Mouse (Mus musculus) olfactory bulb, adult 2 months (tissue): ENCODE measurements at regions not wholly inside any gene's neighbourhood (a gene's known extent, or its start where the extent isn't known, plus 50 kb on each side); places are given as distances from the start of the nearest gene placed in this dataset.

ENCODE experiments used
- H3K27ac ChIP-seq: fragments of 200-500 bp; 2 replicates; pipeline ENCODE4 v1.5.1; 2012; ENCODE audit warnings: low read depth, low read length; ENCODE audit not compliant: insufficient read depth
- H3K4me1 ChIP-seq: fragments of 200-500 bp; 2 replicates; pipeline ENCODE4 v1.6.1; 2012; ENCODE audit warnings: low read length; ENCODE audit not compliant: control insufficient read depth, insufficient read depth
- H3K4me3 ChIP-seq: fragments of 200-500 bp; 2 replicates; pipeline ENCODE4 v1.5.1; 2012; ENCODE audit warnings: mild to moderate bottlenecking, low read depth, low read length, moderate library complexity; ENCODE audit not compliant: insufficient read depth
- CTCF ChIP-seq: fragments of 200-500 bp; IDR thresholded peaks from 2 replicates; pipeline ENCODE4 v1.5.1; 2012; ENCODE audit warnings: low read depth, mild to moderate bottlenecking, low read length, moderate library complexity; ENCODE audit not compliant: insufficient read depth
- POLR2A ChIP-seq: fragments of 200-500 bp; IDR thresholded peaks from 2 replicates; pipeline ENCODE4 v1.6.1; 2012; ENCODE audit warnings: mild to moderate bottlenecking, low read depth, low read length, moderate library complexity; ENCODE audit not compliant: insufficient read depth
- WGBS: fragments of 180-500 bp; shearing (Covaris S2); methylation state at CpG from one replicate; pipeline ENCODE4 v1.1.7; 2018; 5-methylcytosine and 5-hydroxymethylcytosine counted together

GRCm38 (mm10) chr10:117535843-117536242 lies 93.5 kb upstream of the Cpm start:
- H3K27ac ChIP-seq: no peak overlapping the region
- H3K4me1 ChIP-seq: no peaks in the 10 kb centered on the region
- 91% methylated on average over 4 of the region's 4 CpGs for WGBS
- no peak for TF ChIP-seq CTCF
- TF ChIP-seq POLR2A: no peak
- H3K4me3 ChIP-seq: no peak overlapping the region

DNA sequence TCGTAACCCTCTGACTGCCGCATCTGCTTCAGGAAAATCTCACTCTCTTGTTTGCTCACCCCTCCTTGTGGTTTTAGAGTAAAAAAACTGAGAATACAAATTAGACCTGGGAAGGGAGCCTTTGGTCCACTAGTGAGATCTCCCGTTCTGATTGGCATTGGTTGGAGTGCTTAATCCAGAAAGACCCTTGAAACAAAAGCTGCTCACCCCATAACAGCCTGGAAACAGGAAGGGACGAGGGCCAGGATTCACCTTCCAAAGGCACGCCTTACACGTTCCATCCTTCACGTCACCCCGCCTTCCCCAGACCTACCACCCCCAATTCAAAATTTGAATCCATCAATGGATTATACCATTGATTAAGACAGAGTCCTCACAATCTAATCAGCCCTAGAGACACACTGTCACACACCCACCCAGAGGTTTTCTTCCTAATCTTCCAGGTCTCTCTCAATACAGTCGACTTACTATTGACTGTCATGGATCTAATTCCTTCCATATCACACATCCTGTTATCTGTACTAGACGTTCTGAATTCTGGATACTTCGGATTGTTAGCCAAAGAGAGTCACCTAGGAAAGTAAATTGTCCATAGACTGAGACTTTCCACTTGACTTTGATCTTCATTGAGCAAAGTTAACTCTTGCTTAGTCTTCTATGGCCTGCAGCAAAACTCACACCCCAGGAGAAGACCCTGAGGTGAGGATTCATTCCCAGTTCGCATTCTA lies 94.1 kb upstream of the Cpm start:
- Histone ChIP-seq H3K27ac (no peak overlapping the region), H3K4me1 (no peaks in the 10 kb centered on the region), H3K4me3 (no peak overlapping the region)
- TF ChIP-seq POLR2A (no peak), CTCF (no peak)
- WGBS: 93% methylated on average over 12 of the region's 12 CpGs

GRCm38 (mm10) chr10:117534478-117534877 lies 94.8 kb upstream of the Cpm start:
- no peak overlapping the region for H3K27ac ChIP-seq
- H3K4me3 ChIP-seq: no peak overlapping the region
- WGBS: 91% methylated on average over 4 of the region's 4 CpGs
- H3K4me1 ChIP-seq: no peaks in the 10 kb centered on the region
- TF ChIP-seq CTCF: no peak

- no peak overlapping the region for H3K4me3 ChIP-seq
- no peaks in the 10 kb centered on the region for H3K4me1 ChIP-seq
- H3K27ac ChIP-seq: no peak overlapping the region
- no peak for TF ChIP-seq CTCF
- TF ChIP-seq POLR2A: no peak
- 91% methylated on average over 8 of the region's 8 CpGs for WGBS
These were observed 95.5 kb upstream of the Cpm start for GRCm38 (mm10) chr10:117533541-117534386.

DNA sequence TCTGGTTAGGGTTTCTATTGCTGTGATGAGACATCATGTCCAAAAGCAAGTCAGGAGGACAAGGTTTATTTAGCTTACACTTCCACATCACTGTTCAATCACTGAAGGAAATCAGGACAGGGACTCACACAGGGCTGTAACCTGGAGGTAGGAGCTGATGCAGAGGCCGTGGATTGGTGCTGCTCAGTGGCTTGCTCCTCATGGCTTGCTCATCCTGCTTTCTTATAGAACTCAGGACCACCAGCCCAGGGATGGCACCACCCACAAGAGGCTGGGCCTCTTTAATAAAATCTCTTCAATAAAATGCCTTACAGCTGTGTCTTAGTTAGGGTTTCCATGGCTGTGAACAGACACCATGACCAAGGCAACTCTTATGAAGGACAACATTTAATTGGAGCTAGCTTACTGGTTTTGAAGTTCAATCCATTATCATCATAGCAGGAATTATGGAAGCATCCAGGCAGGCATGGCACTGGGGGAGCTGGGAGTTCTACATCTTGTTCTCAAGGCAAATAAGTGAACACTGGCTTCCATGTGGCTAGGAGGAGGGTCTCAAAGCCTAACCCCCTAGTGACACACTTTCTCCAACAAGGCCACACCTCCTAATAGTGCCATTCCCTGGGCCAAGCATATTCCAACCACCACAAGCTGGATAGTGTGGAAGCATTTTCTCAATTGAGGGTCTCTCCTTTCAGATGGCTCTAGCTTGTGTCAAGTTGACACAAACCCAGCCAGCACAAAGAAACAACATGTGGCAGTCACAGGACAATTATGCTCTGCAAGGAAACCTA lies 96.4 kb upstream of the Cpm start:
- TF ChIP-seq POLR2A: no peak
- no peak for TF ChIP-seq CTCF
- no peak overlapping the region for H3K27ac ChIP-seq
- H3K4me3 ChIP-seq: no peak overlapping the region
- 94% methylated on average over 1 of the region's 1 CpGs for WGBS
- H3K4me1 ChIP-seq: no peaks in the 10 kb centered on the region

DNA sequence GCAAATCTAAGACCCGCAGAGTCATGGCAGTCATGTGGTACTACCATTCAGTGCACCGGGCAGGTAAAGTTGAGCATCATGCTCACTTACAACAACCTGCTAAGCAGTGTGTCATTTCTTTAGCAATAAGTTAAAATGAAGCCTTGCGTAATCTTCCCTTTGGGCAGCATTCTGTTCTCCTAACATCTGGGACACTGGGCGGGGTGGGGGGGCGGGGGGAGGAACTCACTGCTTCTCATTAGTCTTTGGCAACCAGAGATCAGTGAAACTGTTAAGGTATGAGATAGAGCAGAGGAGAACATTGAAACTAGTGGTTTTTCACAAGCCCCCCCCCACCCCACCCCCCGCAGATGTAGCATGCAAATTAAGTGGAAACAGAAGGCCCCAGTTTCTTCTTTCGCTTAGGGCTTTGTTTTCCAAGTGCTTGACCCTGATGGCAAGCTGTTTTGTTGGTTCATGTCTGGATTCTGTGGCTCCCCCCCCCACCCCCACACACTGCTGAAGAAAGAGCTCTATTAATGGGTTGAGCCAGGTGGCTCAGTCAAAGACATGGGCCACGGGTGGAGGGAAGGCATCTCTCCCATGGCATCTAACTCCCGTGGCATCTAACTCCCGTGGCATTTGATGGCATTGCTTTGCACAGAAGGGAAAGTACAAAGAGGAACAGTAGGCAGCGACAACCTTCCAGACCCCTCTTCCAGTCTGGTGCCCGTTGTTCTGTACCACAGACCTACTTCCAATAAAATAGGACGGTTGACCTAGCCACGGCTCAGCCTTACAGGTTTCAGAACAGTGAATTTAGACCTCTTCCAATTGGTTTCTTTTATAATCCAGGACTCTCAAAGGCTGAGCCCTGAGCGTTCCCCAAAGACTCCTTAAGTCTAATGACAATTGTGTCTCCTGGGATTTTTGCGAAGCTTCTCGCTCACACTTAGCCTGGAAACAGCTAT lies 97.2 kb upstream of the Cpm start:
- WGBS: 80% methylated on average over 17 of the region's 17 CpGs
- no peak for TF ChIP-seq POLR2A
- no peak for TF ChIP-seq CTCF
- no peak overlapping the region for H3K4me3 ChIP-seq

DNA sequence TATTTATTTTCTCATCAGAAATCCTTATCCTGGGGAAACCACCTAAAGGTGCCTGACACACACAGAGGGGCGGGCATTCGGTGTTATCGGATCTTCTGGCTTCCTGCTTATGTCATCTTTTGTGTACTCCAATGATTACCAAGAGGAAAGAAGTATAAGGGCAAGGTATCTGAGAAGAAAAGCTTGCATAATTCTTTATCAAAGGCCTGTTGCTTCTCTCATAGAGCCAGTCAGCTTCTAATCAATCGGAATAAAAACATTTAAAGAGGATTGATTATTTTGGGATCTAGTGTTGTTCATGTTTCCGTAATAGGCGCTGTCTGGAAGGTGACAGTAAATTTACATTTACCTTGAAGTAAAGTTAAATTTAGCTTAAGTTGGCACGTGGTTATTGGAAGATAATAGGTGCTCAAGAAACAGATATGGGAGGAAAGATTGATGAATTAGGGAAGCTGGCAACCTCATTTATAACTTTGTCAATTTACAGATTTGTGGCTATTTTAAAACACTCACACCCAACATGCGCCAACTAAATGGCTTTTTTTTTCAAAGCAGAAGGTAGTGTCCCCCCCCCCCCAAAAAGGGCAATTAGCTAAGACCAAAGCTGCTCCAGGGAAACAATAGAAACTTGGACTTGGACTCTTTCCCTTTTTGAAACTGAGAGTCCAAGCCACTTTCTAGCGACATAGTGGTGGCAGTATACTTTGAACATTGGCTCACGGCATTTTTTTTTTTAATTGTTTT lies 98.3 kb upstream of the Cpm start:
- Histone ChIP-seq H3K4me1 (no peaks in the 10 kb centered on the region), H3K4me3 (no peak overlapping the region), H3K27ac (no peak overlapping the region)
- no peak for TF ChIP-seq POLR2A
- TF ChIP-seq CTCF: no peak
- 78% methylated on average over 10 of the region's 10 CpGs for WGBS

More for the DNA sequence above, 97.2 kb upstream of the Cpm start:
- no peak overlapping the region for H3K27ac ChIP-seq
- H3K4me1 ChIP-seq: no peaks in the 10 kb centered on the region
